Mouse (Mus musculus): ENCODE results near the gene 1190002N15Rik. TPM values are rescaled to one million over a fixed set of nuclear protein-coding genes. Genes with fewer than 3 reads are reported as not detected.

1190002N15Rik gene
- 4.7 and 7.4 TPM in 2 replicates for total RNA-seq (2012; rRNA removed)
- polyA plus RNA-seq (2012; ENCODE audit: insufficient read depth in 1 of 2, insufficient read length in 2 of 2, low read depth in 1 of 2, low replicate concordance in 2 of 2, missing spikeins in 1 of 2): 1 to 10 TPM in 1 of 2 experiments, not detected in 1; 8.8 TPM

GRCm38 (mm10) chr9:94537970-94538822 is at the start of gene 1190002N15Rik:
Gene 1190002N15Rik, minus strand, starts transcription at chr9:94538081.
- DNase-seq (ENCODE audit: low read depth, low spot score): peak; percentile 92
- peaks cover 2 to 5% of the 10 kb centered on the region in 2 experiments; a peak in 3 of 4 replicates for H3K4me1 ChIP-seq (ENCODE audit: control insufficient read depth in 1 of 2, insufficient read depth in 2 of 2, low read length in 2 of 2)
- H3K27ac ChIP-seq (ENCODE audit: control insufficient read depth, low read depth, low read length): peak within 1 kb of the TSS; percentile 77
- H3K4me3 ChIP-seq (ENCODE audit: control insufficient read depth in 1 of 2, insufficient read depth in 1 of 2, low read depth in 2 of 2, low read length in 2 of 2): peak within 1 kb of the TSS; percentile 69 to 90
- no peaks in the 10 kb centered on the region for H3K27me3 ChIP-seq (ENCODE audit: control insufficient read depth in 1 of 2, insufficient read depth in 2 of 2, low read length in 2 of 2)
- peaks cover 0 to 13% of the 10 kb centered on the region in 2 experiments; a peak in 2 of 4 replicates for H3K36me3 ChIP-seq (ENCODE audit: control insufficient read depth in 1 of 2, insufficient read depth in 2 of 2, low read length in 2 of 2)
- no peaks in the 10 kb centered on the region for H3K9me3 ChIP-seq (replicated peaks; ENCODE audit: insufficient read depth, low read length)
- H3K9ac ChIP-seq (ENCODE audit: control insufficient read depth, low read depth, low read length, poor library complexity, severe bottlenecking): peak within 1 kb of the TSS; percentile 82
- H3K79me2 ChIP-seq (ENCODE audit: control insufficient read depth, insufficient read depth, low read length, poor library complexity): peaks cover 13% of the 10 kb centered on the region
- TF ChIP-seq SIN3A (IDR thresholded peaks at IDR 0.05; ENCODE audit: low read length) (no peak), ETS1 (IDR thresholded peaks at IDR 0.05; ENCODE audit: low read depth, low read length) (0 out of 2 replicates have a peak, but pooled peaks have one; percentile 13), ZMIZ1 (IDR thresholded peaks at IDR 0.05; ENCODE audit: low read depth, low read length) (0 out of 2 replicates have a peak, but pooled peaks have one; percentile 65), TAL1 (IDR thresholded peaks at IDR 0.05; ENCODE audit: low read length) (no peak), MYB (IDR thresholded peaks at IDR 0.05; ENCODE audit: low read depth, low read length) (no peak), ZKSCAN1 (IDR thresholded peaks at IDR 0.05; ENCODE audit: low read depth, low read length) (no peak), TBP (IDR thresholded peaks at IDR 0.05; ENCODE audit: low read depth, low read length) (no peak), E2F4 (IDR thresholded peaks at IDR 0.05; ENCODE audit: borderline replicate concordance, low read depth, low read length) (no peak), EP300 (IDR thresholded peaks at IDR 0.05; ENCODE audit: low read depth in 1 of 2, low read length in 2 of 2) (no peak), GABPA (IDR thresholded peaks at IDR 0.05; ENCODE audit: low read depth, low read length) (no peak), MXI1 (IDR thresholded peaks at IDR 0.05; ENCODE audit: low read depth, low read length) (peak; percentile 13; the same call in 1 of the 2 replicates), MAZ (IDR thresholded peaks at IDR 0.05; ENCODE audit: low read depth, low read length) (peak; percentile 34; the same call in 1 of the 2 replicates), MAX (IDR thresholded peaks at IDR 0.05; ENCODE audit: low read length) (no peak), ZNF384 (IDR thresholded peaks at IDR 0.05; ENCODE audit: low read depth, low read length) (no peak), NRF1 (IDR thresholded peaks at IDR 0.05; ENCODE audit: insufficient read depth, low read depth, low read length, poor library complexity, severe bottlenecking) (peak; percentile 65), ELF1 (IDR thresholded peaks at IDR 0.05; ENCODE audit: low read depth, low read length) (no peak), MAFK (IDR thresholded peaks at IDR 0.05; ENCODE audit: borderline replicate concordance, low read depth, low read length) (no peak), UBTF (IDR thresholded peaks at IDR 0.05; ENCODE audit: borderline replicate concordance, insufficient read depth, low read depth, low read length) (no peak), JUND (IDR thresholded peaks at IDR 0.05; ENCODE audit: low read depth, low read length) (no peak), USF1 (IDR thresholded peaks at IDR 0.05; ENCODE audit: low read depth, low read length) (no peak), GATA1 (IDR thresholded peaks at IDR 0.05; ENCODE audit: low read depth, low read length) (no peak), USF2 (IDR thresholded peaks at IDR 0.05; ENCODE audit: borderline replicate concordance in 1 of 2, insufficient read depth in 1 of 2, low read depth in 1 of 2, low read length in 2 of 2) (no peak), MYC (IDR thresholded peaks at IDR 0.05; ENCODE audit: low read depth, low read length) (0 out of 2 replicates have a peak, but pooled peaks have one; percentile 4), CHD2 (IDR thresholded peaks at IDR 0.05; ENCODE audit: low read length) (no peak), SMC3 (IDR thresholded peaks at IDR 0.05; ENCODE audit: low read depth, low read length) (no peak), BHLHE40 (IDR thresholded peaks at IDR 0.05; ENCODE audit: borderline replicate concordance, low read depth, low read length) (no peak), CTCF (IDR thresholded peaks at IDR 0.05 in 2 of 3, conservative IDR thresholded peaks at IDR 0.05 in 1 of 3; ENCODE audit: control insufficient read depth in 1 of 3, insufficient read depth in 1 of 3, low read depth in 2 of 3, low read length in 3 of 3, poor library complexity in 1 of 3, severe bottlenecking in 1 of 3) (no peak), HCFC1 (IDR thresholded peaks at IDR 0.05; ENCODE audit: low read depth, low read length) (peak; percentile 31), POLR2A (IDR thresholded peaks at IDR 0.05; ENCODE audit: control insufficient read depth in 1 of 2, insufficient read depth in 1 of 2, low read depth in 1 of 2, low read length in 2 of 2, poor library complexity in 1 of 2) (peak in 1 of 2 experiments; percentile 68; a peak in 2 of 4 replicates), RAD21 (IDR thresholded peaks at IDR 0.05; ENCODE audit: low read depth, low read length) (no peak), KAT2A (conservative IDR thresholded peaks at IDR 0.05; ENCODE audit: low read depth, low read length) (no peak), MEF2A (IDR thresholded peaks at IDR 0.05; ENCODE audit: extremely low read depth, insufficient replicate concordance, low read depth, low read length, poor library complexity, severe bottlenecking) (no peak), CHD1 (IDR thresholded peaks at IDR 0.05; ENCODE audit: low read depth, low read length) (no peak), TCF12 (IDR thresholded peaks at IDR 0.05; ENCODE audit: low read depth, low read length) (peak; percentile 24)

Data from MEL (cell line).